Mouse (Mus musculus) frontal cortex, postnatal 14 days (tissue): ENCODE data around the gene Stam.
"Not testable (repeated sequence)": the region's sequence is repeated elsewhere in the genome, so short reads cannot be mapped to it uniquely, and the experiment has no call there.

ENCODE experiments used
- DNase-seq, 2 experiments: peaks; one replicate each; pipeline ENCODE4 v3.0.0; 2022; ENCODE audit warnings: low spot score in 2 of 2

Gene Stam

DNA sequence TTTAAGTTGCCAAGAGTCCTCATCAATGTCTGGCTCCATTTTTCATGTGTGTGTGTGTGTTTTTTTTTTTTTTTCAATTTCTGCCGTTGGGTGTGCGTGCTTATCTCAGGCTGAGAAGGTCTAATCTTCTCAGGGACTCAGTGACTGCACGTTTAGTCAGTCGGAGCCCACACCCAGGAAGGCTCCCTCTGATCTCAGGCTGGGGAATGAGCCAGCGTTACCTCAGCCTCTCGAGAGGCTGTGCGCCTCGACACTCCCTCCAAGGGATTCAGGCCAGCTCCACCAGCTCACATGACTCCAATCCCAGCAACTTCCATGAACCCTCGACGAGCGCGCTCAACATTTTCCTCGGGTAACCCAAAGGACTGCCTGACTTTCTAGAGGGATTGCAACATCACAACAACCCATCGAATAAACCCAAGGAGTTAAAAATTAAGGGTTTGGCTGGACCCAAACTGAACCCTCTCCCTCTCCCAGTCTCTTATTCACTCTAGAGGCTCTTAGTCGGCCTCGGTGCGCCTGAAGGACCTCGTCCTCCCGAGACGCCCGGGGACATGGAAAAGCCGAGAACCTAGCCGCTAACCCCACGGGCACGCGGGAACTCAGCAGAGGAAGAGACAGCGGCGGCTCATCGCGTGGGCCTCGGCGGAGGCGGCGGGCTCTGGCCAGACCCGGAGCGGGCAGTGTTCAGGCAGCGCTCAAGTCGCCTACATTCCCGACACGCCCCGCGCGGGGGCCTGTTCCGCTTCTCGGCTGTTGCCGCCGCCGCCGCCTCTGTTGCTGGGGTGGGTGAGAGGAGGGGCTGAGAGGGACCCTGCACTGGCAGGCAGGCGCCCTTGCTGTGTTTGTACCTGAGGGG, at the start of gene Stam:
Gene Stam, plus strand, starts transcription at position 737 of the 859 bp plus-strand sequence.
- DNase-seq: peak; percentile 84 to 85

- no peak for DNase-seq
These were observed 32.6 kb upstream of the Stam start for GRCm38 (mm10) chr2:14041249-14041648.

GRCm38 (mm10) chr2:14043011-14043410, 30.9 kb upstream of the Stam start:
- no peak for DNase-seq

GRCm38 (mm10) chr2:14043577-14044170, 30.2 kb upstream of the Stam start:
- DNase-seq: no peak

DNA sequence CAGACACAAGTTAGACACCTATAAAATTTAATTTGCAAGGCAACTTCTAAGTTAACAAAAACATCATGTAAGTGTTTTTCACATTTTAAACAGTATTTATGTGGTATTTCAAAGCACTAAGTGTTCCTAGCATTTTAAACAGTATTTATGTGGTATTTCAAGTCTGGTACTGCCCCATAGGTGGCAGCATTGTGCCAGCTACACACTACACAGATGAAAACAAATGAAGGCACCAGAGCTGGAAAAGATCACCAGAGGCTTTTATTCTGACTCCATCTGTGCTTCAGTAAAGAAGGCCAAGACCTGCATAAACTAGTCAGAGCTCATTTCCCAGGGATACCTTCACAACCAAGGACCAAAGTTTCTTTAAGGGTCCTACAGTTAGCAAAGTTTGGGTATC, 25.5 kb upstream of the Stam start:
- DNase-seq: peak in 1 of 2 experiments; percentile 51

DNA sequence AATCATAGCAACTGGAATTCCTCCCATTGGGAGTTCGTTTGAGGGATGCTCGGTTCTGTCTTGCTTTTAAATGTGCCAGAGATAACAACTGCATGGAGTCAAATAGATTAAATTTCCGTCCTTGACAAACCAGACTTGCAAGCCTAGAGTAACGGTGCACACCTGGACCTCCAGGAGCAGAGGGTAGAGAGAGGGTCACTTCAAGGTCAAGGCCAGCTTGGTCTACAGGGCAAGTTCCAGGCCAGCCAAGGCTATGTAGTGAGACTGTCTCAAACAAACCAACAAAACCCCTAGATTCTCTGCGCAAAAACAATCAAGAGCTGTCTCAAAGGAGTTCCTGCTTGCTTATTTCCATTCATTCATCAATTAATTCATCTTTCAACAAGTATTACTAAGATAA, 25.1 kb upstream of the Stam start:
- DNase-seq: no peak

DNA sequence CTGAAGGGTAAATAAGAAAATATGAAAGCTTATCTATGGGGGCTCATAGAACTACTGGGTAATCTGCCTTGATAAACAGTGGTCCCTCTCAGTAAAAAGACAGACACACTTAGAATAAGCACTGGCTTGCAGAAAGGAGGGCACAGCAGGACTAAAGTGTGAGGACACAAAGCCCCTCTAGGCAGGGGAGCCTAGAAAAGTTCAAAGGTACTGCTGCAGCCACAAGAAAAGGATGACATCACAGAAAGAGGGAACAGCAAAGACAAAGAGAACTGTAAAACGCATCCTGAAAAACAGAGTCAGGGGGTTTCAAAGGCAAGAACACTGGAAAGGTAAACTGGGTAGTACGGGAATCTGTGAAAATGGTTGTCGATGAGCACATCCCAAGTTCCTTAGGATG, 20.3 kb upstream of the Stam start:
- no peak for DNase-seq

GRCm38 (mm10) chr2:14054163-14054562, 19.7 kb upstream of the Stam start:
- DNase-seq: no peak

GRCm38 (mm10) chr2:14054716-14055115, 19.2 kb upstream of the Stam start:
- no peak for DNase-seq

DNA sequence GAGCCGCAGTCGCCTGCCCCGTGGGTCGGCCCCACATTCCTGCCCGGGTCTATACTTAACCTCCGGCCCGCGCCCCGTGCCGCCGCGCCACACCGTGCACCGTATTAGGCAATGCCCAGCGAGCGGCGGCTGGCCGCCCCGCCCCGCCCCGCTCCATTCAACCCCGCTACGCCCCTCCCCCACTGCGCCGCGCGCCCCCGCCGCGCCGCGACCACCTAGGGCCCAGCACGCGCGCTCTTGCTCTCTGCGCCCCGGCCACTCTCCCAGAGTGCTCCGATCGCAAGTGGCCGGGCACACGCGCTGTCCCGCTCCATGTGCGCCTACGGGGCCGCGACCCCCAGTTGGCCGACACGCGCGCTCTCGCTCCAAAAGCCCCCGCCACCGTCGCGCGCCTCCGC, 18.7 kb upstream of the Stam start:
- peak in 1 of 2 experiments; percentile 49 for DNase-seq

- peak; percentile 78 to 80 for DNase-seq
These were observed 18.1 kb upstream of the Stam start, which contains the start of gene Hacd1 for GRCm38 (mm10) chr2:14055566-14056331. Hacd1 (minus strand) TSS chr2:14056135.

DNA sequence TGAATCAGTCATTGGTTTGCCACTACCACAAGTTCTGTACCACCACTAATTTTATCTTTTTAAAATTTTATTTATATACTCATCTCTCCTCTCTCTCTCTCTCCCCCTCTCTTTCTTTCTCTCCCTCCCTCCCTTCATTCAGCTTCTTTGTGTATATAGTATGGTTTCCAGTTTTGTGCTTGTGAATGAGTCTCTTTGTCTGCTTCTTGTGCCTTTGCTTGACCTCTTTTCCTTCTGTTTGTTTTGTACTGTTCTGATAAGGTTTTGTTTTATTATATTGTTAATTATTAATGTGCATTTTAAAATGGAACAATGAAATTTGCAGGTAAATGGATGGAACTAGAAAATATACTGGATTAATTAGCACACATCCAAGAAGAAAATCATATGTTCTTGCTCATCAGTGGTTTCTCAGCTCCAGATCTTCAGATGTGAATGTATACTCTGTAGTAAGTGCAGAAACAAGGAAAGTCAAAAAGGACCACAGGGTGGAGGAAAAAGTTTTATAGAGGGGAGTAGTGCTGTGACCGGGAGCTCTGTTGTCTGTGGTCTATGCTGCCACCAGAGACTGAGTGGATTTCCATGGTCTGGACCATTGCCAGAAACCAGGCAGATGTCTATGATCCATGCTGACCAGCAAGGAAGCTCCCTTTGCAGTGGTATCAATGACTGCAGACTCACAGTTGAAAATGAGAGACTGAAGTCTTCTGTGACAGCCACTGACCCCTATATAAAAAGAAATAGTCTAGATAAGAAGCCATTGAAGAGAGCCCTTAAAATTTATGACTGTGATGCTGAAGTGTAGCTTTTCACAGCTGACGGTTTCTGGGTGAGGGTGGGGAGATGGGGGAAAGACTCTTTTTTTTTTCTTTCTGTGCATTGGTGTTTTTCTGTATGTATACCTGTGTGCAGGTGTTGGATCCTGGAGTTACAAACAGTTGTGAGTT, 7.9 kb upstream of the Stam start:
- DNase-seq: no peak

- DNase-seq: no peak
These were observed 4.9 kb upstream of the Stam start for GRCm38 (mm10) chr2:14069027-14069426.

DNA sequence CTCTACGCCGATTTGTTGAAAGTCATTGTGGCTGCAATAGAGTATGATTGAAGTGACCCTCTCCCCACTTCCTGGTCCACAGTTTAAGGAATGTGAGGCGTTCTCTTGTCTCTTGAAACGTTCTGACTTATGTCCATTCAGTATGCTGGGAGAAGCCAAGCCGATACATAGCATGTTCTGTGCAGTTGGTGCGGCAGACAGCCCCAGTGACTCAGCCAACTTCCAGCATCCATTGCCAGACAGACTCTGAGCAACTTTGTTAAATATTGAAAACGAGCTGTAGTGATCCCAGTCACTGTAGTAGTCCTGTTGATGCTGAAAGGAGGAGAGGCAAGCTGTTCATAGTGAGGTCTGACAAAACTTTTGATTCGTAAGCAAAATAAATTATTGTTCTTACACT, 3.4 kb upstream of the Stam start:
- no peak for DNase-seq

GRCm38 (mm10) chr2:14073008-14073361, 913 bp upstream of the Stam start:
- no peak for DNase-seq

- DNase-seq: no peak
These were observed 463 bp downstream of the Stam start for GRCm38 (mm10) chr2:14074221-14074901.

- not testable (repeated sequence) for DNase-seq
These were observed 4.6 kb downstream of the Stam start for GRCm38 (mm10) chr2:14078527-14078926.

DNA sequence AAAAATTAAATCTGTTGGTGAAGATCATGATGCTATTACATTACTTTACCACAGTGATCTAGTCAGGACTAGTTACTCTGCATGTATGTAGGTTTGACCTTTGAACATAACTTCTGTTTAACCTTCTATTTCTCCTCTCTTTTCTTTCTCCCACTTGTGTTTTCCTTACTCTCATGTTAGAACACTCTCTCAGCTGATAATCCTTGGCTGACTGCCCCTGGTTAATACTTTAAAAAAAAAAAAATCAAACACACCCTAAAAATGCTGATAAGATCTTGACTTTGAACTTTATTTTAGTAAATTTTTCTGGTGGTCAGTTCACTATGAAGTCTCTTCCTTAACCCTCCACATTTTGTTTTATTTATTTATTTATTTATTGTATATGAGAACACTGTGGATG, 26.6 kb downstream of the Stam start:
- DNase-seq: no peak

- DNase-seq: no peak
These were observed 28.7 kb downstream of the Stam start for GRCm38 (mm10) chr2:14102603-14103002.

GRCm38 (mm10) chr2:14103924-14104323, 30.0 kb downstream of the Stam start:
- no peak for DNase-seq

GRCm38 (mm10) chr2:14107673-14108072, 33.8 kb downstream of the Stam start:
- DNase-seq: no peak
